Comparison of ENCODE assay signal across 8 mouse cellular contexts in the genomic region with DNA sequence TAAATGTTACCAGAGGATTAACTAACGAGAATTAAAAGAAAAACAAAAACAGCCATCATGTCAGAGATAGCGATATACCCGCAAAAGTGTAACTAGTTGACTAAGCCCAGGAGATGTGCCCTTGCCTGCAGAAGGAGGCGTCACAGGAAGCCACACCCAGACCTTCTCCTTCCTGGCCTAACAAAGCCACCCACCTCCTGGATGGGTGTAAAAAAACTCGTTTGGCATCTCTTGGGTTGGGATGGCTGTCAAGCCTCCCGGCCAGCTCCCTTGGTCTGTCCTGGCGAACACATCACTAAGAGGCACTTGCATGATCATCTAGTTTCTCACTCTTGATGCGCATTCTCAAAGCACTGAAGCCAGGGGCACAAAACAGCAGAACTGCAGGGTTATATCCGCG. TPM values are rescaled to one million over a fixed set of nuclear protein-coding genes. Genes with fewer than 3 reads are reported as not detected.
DNase-seq lines count a peak whose midpoint lies in the region; ATAC-seq and TF ChIP-seq lines count a peak whose summit lies in the region.

No protein-coding gene starts in this region.

- H3K27me3 ChIP-seq in neural tube, embryonic 13.5 days, result 0 out of 2 replicates have a peak, but pooled peaks cover 3% of the 10 kb centered on the region
- H3K27me3 ChIP-seq in heart, postnatal 0 days (ENCODE audit: control insufficient read depth, insufficient read depth, low read length), result no peaks in the 10 kb centered on the region
- no peaks in the 10 kb centered on the region for H3K27me3 ChIP-seq in liver, embryonic 14.5 days (ENCODE audit: control insufficient read depth, insufficient read depth, low read length)

- TF ChIP-seq CTCF in heart, postnatal 0 days (IDR thresholded peaks at IDR 0.05; ENCODE audit: low read depth), result no peak
- no peak for TF ChIP-seq CTCF in liver, embryonic 14.5 days (IDR thresholded peaks at IDR 0.05; ENCODE audit: low read depth)

- 43% methylated on average over 10 of the region's 10 CpGs for WGBS in neural tube, embryonic 13.5 days
- WGBS in heart, postnatal 0 days, result 57% methylated on average over 10 of the region's 10 CpGs
- 31% methylated on average over 10 of the region's 10 CpGs for WGBS in liver, embryonic 14.5 days (ENCODE audit: insufficient replicate concordance)

- H3K27ac ChIP-seq in neural tube, embryonic 13.5 days (replicated peaks), result no peak overlapping the region
- H3K27ac ChIP-seq in brown adipose tissue, adult 24 weeks (replicated peaks; ENCODE audit: low read depth, low read length), result peak overlapping the region; percentile 52
- 0 out of 2 replicates have a peak overlapping the region, but pooled peaks have one; percentile 45 for H3K27ac ChIP-seq in heart, postnatal 0 days (ENCODE audit: low read depth)
- no peak overlapping the region for H3K27ac ChIP-seq in liver, embryonic 14.5 days

- H3K4me3 ChIP-seq in neural tube, embryonic 13.5 days, result no peak overlapping the region
- peak overlapping the region; percentile 47 for H3K4me3 ChIP-seq in brown adipose tissue, adult 24 weeks (ENCODE audit: insufficient read depth, low read depth, low read length)
- no peak overlapping the region for H3K4me3 ChIP-seq in heart, postnatal 0 days (ENCODE audit: low read depth, low read length)
- no peak overlapping the region for H3K4me3 ChIP-seq in liver, embryonic 14.5 days (ENCODE audit: insufficient read depth in 1 of 2, low read depth in 2 of 2, low read length in 2 of 2)

- H3K36me3 ChIP-seq in neural tube, embryonic 13.5 days, result no peaks in the 10 kb centered on the region
- H3K36me3 ChIP-seq in heart, postnatal 0 days (replicated peaks; ENCODE audit: control insufficient read depth, insufficient read depth, low read length), result no peaks in the 10 kb centered on the region
- no peaks in the 10 kb centered on the region for H3K36me3 ChIP-seq in liver, embryonic 14.5 days (replicated peaks; ENCODE audit: control insufficient read depth, insufficient read depth, low read depth)

- H3K9ac ChIP-seq in neural tube, embryonic 13.5 days, result no peak overlapping the region
- H3K9ac ChIP-seq in heart, postnatal 0 days (replicated peaks; ENCODE audit: low read depth, low read length), result no peak overlapping the region
- no peak overlapping the region for H3K9ac ChIP-seq in liver, embryonic 14.5 days (replicated peaks)

- no peak for TF ChIP-seq EP300 in heart, postnatal 0 days (IDR thresholded peaks at IDR 0.05; ENCODE audit: low read depth)
- TF ChIP-seq EP300 in liver, embryonic 14.5 days (IDR thresholded peaks at IDR 0.05; ENCODE audit: low read depth), result no peak

- H3K9me3 ChIP-seq in neural tube, embryonic 13.5 days, result no peaks in the 10 kb centered on the region
- no peaks in the 10 kb centered on the region for H3K9me3 ChIP-seq in heart, postnatal 0 days (replicated peaks; ENCODE audit: control insufficient read depth, low read length)
- no peaks in the 10 kb centered on the region for H3K9me3 ChIP-seq in liver, embryonic 14.5 days (ENCODE audit: control insufficient read depth, low read length)

- no peak for DNase-seq in neural tube, embryonic 10.5 days (ENCODE audit: extremely low spot score, low spot score)
- DNase-seq in heart, postnatal 0 days (ENCODE audit: low spot score), result no peak
- DNase-seq in liver, embryonic 14.5 days (ENCODE audit: low read depth in 3 of 3, low spot score in 3 of 3), result no peak
- no peak for DNase-seq in right cerebral cortex, postnatal 25 days
- DNase-seq in urinary bladder, postnatal 4 days (ENCODE audit: low spot score in 2 of 2), result no peak
- DNase-seq in testis, postnatal 10 days (ENCODE audit: low spot score), result no peak

- H3K4me1 ChIP-seq in neural tube, embryonic 13.5 days (replicated peaks), result peaks cover 8% of the 10 kb centered on the region; the same call in 1 of the 2 replicates
- peaks cover 15% of the 10 kb centered on the region for H3K4me1 ChIP-seq in brown adipose tissue, adult 24 weeks (ENCODE audit: control insufficient read depth, insufficient read depth, insufficient read length, low read length)
- peaks cover 16% of the 10 kb centered on the region for H3K4me1 ChIP-seq in heart, postnatal 0 days (ENCODE audit: control insufficient read depth, insufficient read depth)
- H3K4me1 ChIP-seq in liver, embryonic 14.5 days (replicated peaks; ENCODE audit: control insufficient read depth in 2 of 2, insufficient read depth in 2 of 2, low read length in 1 of 2), result peaks cover 15 to 17% of the 10 kb centered on the region in 2 experiments

- H3K4me2 ChIP-seq in neural tube, embryonic 13.5 days, result no peak overlapping the region; the same call in 1 of the 2 replicates
- H3K4me2 ChIP-seq in heart, postnatal 0 days (ENCODE audit: low read depth, low read length), result peak overlapping the region; percentile 1; the same call in 1 of the 2 replicates
- peak overlapping the region; percentile 32; the same call in 1 of the 2 replicates for H3K4me2 ChIP-seq in liver, embryonic 14.5 days (ENCODE audit: low read depth)

- ATAC-seq in neural tube, embryonic 13.5 days (ENCODE audit: low read depth), result 0 out of 2 replicates have a peak, but pooled peaks have one; percentile 13
- ATAC-seq in heart, postnatal 0 days (ENCODE audit: insufficient read depth, low read depth), result no peak
- ATAC-seq in liver, embryonic 14.5 days (ENCODE audit: insufficient read depth), result no peak

RNA-seq across cellular contexts. Expression of a gene that starts 34.0 kb away (rescaled TPM):
- polyA plus RNA-seq in neural tube, embryonic 13.5 days (2015; fragmentation: Nextera tagmentation; extraction: Ambion mirVana), result 150 and 156 TPM in 2 replicates
- 50.7 and 88.5 TPM in 2 replicates for polyA plus RNA-seq in brown adipose tissue, adult 24 weeks (2012; ENCODE audit: insufficient read depth, insufficient read length, missing spikeins)
- 15.0 and 15.1 TPM in 2 replicates for total RNA-seq in heart, postnatal 0 days (2014; rRNA removed; ENCODE audit: low replicate concordance)
- polyA plus RNA-seq in heart, postnatal 0 days (2015; fragmentation: Nextera tagmentation; extraction: Ambion mirVana), result 80.7 and 86.8 TPM in 2 replicates
- polyA plus RNA-seq in liver, embryonic 14.5 days (2012; rRNA removed), result 7.2 and 20.5 TPM in 2 replicates
- polyA plus RNA-seq in liver, embryonic 14.5 days (2014; fragmentation: Nextera tagmentation; extraction: Ambion mirVana), result 62.9 and 70.3 TPM in 2 replicates

Comparison
In these comparisons a context has a peak if more than half of its experiments do, and no peak if none do; other contexts are left out.
1. H3K27ac ChIP-seq: peak in brown adipose tissue, adult 24 weeks (single experiment) and heart, postnatal 0 days (single experiment); none in neural tube, embryonic 13.5 days (single experiment) and liver, embryonic 14.5 days (single experiment).